Mouse (Mus musculus): Measurements from ENCODE around the gene Nup62.
"Not testable (repeated sequence)": the region's sequence is repeated elsewhere in the genome, so short reads cannot be mapped to it uniquely, and the experiment has no call there.

Gene Nup62

DNA sequence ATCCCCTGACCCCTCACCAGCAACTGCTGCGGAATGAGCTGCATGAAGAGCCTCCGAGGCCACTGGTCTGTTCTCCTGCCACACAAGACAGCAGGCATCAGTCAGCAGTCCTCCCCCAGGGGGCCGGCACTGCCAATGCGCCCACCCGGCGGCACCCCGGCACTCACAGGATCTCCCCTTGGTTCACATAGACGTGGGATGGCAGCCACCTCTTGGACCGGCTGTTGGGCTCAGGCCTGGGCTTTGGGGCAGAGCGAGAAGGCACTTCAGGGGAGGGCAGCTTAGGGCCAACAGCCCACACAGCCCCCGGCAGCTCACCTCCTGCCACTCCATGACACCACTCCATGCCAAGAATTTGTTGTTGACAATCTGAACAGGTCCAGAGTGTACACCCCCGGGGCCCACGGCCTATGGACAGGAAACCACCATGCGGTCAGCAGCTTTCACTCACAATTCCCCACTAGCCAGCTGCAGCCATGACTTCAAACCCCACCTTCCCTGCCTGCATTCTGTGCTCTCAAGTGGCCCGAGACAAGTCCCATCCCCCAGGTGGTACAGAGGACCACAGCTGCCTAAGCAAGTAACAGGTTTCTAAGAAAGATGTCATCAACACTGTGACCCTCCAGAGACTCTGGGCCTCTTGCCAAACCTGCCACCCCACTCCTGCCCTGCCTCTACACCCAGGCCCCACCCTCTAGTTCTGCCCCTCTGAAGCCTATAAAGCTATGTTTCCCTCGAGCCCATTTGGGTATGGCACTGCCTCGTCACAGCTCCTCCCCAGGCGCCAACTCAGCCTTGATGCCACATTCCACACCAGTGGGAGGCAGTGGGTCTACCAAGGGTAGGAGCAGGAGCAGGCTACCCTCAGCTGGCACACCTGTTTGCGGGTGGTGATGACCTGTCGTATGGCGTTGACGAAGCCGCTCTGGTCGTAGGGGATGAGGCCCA lies 49.0 kb downstream of the Nup62 start:
- DNase-seq (ENCODE audit: low spot score), result no peak

DNA sequence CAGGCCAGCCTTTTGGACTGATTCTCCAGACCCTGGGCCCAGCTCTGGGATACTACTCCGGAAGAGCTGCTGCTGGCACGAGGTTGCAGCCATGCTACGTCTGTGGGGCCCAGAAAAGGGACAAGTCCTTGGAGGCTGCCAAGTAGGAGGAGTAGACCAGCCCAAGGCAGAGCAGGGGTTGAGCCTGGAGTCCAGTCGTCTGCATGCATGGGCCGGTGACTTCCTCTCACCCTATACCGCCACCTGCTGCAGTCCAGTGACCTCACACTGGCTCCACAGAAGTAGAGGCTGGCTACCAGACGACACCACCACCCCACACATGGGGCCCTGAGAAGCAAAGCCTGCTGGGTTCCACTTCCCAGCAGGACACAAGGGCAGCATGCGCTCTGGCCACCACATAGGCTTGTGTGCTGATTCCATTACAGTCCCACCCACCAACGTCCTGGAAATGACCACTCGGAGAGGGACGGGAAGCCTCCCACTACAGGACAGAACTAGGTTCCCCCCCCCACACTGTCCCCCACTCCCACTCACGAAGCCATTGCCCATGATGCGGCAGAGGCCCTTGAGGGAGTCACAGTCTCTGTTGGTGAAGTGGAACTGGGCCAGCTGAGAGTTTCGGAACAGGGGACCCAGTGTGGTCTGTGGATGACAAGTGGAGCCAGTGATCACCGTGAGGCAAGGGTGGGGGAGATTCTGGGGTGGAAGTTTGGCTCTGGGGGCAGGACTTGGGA lies 50.6 kb downstream of the Nup62 start:
- DNase-seq (ENCODE audit: low spot score), result no peak

DNA sequence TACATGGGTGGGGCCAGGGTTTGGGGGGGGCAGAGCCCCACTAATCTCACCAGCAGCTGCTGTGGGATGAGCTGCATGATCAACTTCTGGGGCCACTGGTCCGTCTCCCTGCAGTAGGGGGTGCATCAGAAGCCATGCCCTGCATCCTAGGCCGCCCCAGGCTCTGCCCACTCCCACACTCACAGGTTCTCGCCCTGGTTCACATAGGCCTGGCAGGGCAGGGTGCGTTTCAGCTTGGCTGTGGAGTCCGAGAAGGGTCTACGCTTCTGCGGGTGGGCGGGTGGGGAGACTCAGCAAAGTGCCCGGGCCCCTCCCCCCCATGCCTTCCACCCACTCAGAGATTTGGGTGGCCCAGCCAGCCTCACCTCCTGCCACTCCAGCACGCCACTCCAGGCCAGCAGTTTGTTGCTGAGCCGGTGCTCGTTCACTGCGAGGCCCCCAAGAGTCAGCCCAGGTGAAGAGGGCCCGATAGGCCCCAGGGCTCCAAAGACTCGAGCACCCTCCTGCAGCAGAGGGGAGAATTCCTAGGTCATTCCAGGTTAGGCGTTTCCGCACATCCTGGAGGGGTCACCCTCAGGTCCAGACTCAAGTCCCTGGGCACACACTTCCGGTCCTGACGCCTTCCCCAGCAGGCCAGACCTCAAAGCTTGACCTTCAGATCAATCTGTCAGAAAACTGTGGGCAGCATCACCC lies 51.3 kb downstream of the Nup62 start:
- DNase-seq (ENCODE audit: low spot score), result no peak

DNA sequence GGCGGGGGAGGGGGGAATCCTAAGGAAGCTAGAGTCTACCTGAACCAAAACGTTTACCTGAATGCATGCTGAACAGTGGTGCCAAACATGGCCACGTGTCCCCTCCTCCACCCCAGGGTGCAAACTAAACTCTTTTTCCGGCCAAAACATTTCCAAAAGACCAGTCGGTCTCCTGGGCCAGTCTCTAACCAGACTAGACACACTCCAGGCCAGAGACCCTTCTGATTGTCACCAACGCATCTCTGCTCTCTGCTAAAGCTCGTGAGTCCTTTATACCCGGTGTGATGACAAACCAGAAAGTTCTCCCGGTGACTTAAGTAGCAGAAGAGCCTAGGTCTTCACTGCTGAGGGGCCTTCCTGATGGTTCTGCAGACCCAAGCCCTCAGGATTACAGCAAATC lies 51.9 kb downstream of the Nup62 start:
- DNase-seq (ENCODE audit: low spot score), result no peak

DNA sequence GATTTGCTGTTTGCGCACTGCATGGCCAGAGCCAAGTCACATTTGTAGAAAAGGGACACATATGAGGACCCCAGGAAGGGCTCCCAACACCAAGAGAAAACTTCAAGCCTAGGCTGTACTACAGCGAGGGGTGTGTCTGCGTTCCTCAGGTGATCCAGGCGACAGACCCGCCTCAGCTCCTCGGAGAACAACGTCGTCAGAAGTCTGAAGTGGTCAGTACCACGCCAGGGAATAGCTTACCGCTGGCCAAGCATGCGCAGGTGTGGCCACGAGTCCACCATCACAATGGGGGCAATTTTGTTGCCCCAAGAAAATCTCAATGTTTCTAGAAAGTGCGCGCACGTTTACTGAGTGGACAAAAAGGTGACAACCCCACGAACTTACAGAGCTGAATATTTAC lies 52.6 kb downstream of the Nup62 start:
- DNase-seq (ENCODE audit: low spot score), result no peak

DNA sequence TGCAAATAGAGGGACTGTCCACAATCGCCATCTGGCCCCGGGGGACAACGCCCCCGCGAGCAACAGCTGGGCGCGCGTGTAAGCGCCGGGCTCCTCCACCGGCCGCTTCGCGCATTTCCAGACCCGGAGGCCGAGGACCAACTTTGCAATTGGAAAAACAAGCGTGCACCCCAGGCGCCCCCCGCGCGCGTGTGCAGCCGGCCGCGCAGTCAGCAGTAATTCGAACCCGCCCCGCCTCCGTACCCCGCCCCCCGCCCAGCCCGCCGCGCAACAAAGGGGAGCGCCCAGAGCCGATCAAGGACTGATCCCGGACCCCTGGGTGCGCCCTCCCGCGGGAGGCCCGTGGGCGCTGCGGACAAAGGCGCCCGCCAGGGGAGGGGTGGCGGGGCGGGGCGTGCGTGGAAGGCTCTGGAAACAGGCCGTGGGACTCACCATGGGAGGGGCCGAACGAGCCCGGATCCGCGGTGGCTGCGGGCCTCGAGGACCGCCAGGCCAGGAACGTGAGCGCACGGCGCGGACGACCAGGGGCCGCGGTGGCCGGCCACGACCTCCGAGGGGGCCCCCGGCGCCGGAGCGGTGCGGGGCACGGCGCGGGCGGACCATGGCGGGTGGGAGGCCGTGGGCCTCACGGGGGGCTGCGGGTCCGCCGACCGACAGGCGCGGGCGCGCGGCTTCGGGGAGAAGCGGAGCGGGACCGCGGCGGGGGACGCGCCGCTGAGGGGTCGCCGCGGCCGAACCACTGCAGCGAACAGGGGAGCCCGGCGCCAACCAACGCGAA lies 53.2 kb downstream of the Nup62 start:
- no peak for DNase-seq (ENCODE audit: low spot score)

DNA sequence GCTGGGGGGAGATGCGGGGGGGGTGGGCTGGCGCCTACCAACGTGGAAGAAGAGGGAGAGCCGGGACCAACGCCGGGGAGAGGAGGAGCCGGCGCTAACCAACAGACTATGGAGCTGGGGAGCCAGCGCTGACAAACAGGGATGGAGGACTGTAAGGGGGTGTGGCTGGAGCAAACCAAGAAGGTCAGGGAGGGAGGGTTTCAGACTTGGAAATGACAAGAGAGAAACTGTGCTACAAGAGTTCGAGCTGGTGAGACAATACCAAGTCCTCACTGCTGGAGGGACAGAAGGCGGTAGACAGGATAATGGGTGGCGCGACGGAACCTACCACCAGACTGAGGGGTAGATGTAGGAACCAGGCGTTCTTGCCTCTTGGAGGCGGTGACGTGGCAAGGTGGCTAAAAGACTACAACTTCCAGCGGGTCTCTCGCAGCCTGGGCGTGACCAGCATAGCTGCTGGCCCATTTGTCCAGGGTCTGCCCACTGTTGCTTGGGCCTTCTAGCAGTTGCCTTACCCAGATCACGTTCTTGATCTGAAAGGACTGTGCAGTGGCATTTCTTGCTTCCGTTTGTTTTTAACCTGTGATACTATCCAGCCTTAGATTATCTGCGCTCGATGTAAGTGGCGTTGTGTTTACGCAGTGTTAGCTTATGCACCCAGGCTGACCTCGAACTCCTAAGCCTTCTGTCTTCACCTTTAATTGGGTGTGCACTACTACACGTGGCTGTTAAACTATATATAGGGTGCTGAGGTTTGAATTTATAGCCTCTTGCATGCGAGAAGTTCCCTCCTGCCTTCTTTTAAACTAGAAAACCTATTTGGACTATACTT lies 54.0 kb downstream of the Nup62 start, which contains the start of gene Ptov1:
Gene Ptov1 (minus strand): TSS at position 92 of the 832 bp plus-strand sequence.
- peak; percentile 97 for DNase-seq (ENCODE audit: low spot score)

DNA sequence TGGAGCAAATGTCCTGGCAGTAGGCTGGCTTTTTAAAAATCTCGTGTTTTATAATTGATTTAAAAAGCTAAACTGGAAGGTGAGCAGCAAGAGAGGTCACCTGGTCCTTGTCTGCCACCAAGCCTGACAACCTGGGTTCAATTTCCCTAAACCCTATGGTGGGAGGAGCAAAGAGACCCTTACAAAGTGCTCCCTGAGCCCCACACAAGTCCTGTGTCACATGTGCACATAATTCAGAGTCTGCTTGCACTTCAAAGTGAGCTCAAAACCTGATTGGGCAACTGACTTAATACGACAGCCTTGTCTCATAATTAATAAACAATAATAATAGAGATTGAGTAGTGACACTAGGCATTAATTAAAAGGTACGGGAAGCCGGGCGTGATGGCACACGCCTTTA lies 54.7 kb downstream of the Nup62 start:
- DNase-seq (ENCODE audit: low spot score), result no peak

DNA sequence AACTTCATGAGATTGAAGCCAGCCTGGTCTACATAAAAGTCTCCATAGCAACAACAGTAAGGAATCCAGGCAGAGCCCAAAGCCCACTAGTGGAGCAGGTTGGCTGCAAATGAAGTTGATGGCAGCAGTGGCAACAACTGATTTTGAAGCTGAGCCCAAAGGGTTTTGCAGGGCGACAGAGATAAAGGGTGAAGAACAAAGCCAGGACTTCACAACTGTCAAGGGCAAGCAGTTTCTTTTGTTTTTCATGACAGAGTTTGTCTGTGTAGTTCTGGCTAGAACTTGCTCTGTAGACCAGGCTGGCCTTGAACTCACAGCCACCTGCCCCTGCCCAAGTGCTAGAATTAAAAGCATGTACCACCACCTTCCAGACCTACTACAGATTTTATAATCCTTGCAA lies 55.3 kb downstream of the Nup62 start:
- no peak for DNase-seq (ENCODE audit: low spot score)

DNA sequence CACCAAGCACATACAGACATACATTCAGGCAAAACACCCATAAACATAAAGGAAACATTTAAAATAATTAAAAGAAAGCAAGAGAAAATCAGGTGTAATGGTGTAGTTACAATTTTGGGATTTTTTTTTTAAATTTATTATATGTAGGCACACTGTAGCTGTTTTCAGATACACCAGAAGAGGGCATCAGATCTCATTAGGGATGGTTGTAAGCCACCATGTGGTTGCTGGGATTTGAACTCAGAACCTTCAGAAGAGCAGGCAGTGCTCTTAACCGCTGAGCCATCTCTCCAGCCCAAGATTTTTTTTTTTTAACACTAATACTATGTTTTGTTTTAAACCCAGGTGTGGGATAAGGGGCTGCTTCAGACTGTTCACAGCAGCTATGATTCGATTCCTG lies 55.9 kb downstream of the Nup62 start:
- DNase-seq (ENCODE audit: low spot score), result not testable (repeated sequence)

DNA sequence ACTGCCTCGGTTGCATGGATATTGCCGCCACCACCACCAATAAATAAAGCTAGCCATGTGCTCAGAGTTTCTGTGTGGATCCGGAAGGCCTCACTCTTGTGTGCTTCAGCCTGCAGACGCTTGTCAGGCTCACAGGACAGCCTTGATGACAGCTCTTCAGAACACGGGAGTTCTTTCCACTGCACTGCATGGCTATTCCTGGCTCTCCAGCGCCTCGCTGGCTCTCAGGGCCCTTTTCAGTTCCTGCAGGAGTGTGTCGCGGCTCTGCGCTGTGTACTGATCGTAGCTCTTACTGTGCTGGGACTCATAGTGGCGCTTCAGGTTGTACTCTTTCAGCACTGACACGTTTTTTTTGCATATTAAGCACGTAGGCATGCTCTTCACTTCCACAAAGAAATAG lies 61.9 kb downstream of the Nup62 start:
- no peak for DNase-seq (ENCODE audit: low spot score)
